Mouse (Mus musculus) left cerebral cortex, adult 8-10 months (tissue): Measurements from ENCODE around the gene S1pr4. TPM values are rescaled to one million over a fixed set of nuclear protein-coding genes. Genes with fewer than 3 reads are reported as not detected.

Source experiments
- DNase-seq, 2 experiments: peaks; one replicate each; pipeline ENCODE4 v3.0.0; 2022; ENCODE audit warnings: low spot score in 2 of 2
- total RNA-seq, 4 experiments: library from RNA; stranded (reverse); gene quantifications; 2 replicates each; pipeline ENCODE4 v1.2.4; 2022

S1pr4 gene
- total RNA-seq, 4 experiments from 2014 or later, result 0.41 to 1.2 (median 0.89) TPM

GRCm38 (mm10) chr10:81494260-81495041 lies 5.5 kb downstream of the S1pr4 start:
- no peak for DNase-seq

DNA sequence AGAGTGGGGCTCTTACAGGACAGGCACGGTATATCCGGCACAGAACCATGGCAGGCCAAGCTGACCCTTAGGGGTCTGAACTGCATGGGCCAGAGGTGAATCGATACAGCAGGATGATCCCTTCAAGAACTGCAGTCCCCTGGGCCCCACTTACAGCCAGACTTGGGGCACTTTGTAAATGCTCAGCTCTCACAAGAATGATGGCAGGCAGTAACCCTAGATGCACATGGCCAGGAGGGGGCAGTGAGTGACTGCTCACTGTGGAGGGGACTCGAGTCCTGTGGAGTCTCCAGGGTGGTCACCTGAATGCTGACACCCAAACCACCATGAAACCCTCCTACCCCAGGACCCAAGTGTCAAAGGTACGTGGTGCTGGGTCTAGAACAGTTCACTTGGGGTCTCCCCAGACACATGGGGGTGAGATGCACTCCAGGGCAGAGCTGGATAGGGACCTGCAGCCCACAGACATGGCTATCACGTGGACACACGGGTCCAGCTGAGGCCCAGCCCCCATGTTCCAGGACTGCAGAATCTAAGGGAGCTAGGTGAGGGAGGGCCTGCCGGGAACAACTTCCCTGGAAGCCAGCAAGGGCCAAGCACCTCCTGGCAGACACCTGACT lies 6.2 kb downstream of the S1pr4 start:
- no peak for DNase-seq

- DNase-seq, result no peak
These were observed 7.2 kb downstream of the S1pr4 start for GRCm38 (mm10) chr10:81492606-81493240.

DNA sequence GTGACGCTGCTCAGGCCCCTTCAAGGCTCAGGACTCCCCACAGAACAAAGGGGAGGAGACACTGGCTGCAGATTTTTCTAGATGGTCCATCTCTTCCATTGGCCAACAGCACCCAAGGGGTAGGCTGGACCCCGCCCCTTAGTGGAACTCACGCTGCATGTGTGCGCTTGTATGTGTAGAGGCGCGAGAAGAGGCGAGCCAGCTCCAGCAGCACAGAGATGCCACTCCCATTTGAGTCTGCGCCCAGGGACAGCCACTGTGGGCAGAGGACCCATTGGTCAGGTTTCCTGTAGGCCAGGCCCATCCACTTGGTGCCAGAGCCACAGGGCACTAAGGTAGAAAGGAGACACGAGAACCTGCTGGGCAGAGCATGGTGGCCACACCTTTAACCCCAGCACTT lies 8.9 kb downstream of the S1pr4 start:
- DNase-seq, result no peak

- DNase-seq, result no peak
These were observed 10.0 kb downstream of the S1pr4 start for GRCm38 (mm10) chr10:81489941-81490340.

GRCm38 (mm10) chr10:81488081-81488480 lies 11.9 kb downstream of the S1pr4 start:
- no peak for DNase-seq

DNA sequence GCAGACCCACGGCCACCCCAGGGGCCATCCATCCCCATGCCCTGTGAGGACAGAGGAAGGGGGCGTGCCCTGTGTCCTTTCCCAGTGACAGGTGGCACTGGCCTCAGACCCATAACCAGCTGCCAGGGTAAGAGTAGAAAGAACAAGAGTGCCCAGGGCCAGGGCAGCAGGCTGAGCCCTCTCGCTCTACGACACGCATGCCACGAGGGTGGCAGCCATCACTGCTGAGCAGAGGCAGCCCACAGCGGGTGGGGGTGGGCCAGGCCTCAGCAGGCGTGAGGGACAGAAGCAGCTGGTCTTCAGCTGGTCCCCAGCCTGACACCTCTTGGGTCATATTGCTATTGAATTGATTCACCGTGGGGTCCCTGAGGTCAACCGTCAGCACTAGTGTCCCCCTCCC lies 13.4 kb downstream of the S1pr4 start:
- no peak for DNase-seq

- no peak for DNase-seq
These were observed 14.4 kb downstream of the S1pr4 start for GRCm38 (mm10) chr10:81485479-81486018.

DNA sequence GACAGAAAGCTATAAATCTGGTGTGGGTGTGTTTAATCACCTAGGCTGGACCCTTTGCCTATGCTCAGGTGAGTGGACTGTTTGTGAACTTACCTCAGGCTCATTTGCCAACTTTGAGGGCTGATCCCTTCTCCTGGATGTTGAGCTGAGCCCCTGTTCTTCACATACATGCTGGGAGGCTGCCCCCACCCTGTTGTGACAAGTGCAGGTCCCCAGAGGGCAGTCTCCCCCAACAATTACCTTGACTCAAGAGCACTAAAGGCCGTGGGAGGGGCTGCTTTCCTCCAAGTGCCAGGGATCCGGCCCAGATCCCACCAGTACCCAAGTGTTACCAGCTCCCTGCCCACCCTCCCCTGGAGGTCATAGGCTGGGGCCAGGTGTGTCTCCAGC lies 14.9 kb downstream of the S1pr4 start:
- no peak for DNase-seq

DNA sequence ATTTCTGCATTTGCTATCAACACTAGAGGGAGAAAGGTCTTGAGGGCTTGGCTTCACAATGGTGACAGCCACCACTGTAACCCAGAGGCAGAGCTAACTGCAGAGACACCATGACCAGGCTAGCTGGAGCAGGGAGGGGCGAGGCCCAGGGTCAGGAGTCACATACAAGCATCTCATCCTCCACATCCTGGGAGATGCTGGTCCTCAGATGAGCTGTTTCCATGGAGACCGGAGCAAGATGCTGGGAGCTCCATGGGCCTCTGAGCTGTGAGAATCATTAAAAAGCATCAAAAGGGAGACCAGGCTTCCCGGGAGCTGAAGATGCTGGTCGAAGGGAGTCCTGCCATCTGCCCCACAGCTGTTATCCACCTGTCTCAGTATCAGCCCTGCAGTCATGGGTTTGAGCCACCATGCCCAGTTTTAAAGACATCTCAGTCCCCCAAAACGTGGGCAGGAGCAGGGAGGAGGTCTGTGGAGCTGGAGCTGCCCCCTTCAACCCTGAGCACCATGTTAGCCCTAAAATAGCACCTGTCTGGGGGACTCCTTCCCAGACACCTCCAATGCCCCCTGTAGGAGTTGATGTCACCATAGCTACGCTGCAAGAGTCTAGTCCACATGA lies 15.4 kb downstream of the S1pr4 start:
- no peak for DNase-seq

DNA sequence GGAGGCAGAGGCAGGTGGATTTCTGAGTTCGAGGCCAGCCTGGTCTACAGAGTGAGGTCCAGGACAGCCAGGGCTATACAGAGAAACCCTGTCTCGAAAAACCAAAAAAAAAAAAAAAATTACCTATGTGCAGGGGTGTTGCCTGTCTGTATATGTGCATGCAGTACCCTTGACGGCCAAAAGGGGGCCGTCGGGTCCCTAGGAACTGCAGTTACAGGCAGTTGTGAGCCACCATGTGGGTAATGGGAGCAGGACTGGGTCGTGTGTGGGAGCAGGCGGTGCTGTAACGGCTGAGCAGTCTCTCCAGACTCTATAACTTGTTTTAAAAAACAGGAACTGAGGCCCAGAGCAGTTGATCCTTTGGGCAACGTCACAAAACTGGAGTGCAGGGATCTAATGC lies 15.9 kb downstream of the S1pr4 start:
- no peak for DNase-seq

- peak in 1 of 2 experiments; percentile 63 for DNase-seq
These were observed 17.4 kb downstream of the S1pr4 start, which contains the start of gene Celf5 for GRCm38 (mm10) chr10:81482533-81482889. Gene Celf5 (minus strand): TSS chr10:81482709.

DNA sequence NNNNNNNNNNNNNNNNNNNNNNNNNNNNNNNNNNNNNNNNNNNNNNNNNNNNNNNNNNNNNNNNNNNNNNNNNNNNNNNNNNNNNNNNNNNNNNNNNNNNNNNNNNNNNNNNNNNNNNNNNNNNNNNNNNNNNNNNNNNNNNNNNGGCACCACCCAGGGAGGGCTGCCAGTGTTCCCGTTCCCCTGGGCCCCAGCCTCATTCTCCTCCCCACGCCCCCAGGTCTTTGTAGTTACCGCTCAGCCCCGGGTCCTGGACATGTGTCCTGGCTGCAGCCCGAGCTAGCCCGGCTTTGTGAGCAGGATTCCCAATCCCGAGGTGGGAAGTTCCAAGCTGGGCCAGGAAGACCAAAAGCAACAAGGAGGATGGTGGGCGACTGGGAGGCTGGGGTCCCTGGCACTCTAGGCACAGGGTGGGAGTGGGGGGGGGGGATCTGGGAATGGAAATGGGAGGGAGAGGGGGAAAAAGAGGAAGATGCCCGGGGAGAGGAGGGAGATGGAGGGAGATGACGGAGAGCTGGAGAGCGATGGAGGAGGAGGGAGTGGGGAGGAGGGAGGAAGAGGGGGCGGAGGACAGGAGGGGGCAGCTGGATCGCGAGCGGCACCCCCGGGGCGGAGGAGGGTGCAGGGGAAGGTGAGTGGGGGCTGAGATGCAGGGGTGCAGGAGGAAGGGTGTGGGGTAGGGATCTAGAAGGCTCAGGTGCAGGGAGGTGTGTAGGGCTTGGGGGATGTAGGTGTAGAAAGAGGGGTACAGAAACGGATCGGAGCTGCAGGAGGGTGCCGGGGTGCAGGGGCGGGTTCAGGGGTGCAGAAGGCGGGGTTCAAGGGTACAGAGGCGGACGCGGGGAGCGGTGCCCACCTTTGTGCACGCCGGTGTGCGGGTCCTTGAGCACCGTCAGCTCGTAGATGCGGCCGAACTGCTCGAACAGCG lies 18.1 kb downstream of the S1pr4 start:
- DNase-seq, result no peak

GRCm38 (mm10) chr10:81474461-81474860 lies 25.5 kb downstream of the S1pr4 start:
- DNase-seq, result no peak

DNA sequence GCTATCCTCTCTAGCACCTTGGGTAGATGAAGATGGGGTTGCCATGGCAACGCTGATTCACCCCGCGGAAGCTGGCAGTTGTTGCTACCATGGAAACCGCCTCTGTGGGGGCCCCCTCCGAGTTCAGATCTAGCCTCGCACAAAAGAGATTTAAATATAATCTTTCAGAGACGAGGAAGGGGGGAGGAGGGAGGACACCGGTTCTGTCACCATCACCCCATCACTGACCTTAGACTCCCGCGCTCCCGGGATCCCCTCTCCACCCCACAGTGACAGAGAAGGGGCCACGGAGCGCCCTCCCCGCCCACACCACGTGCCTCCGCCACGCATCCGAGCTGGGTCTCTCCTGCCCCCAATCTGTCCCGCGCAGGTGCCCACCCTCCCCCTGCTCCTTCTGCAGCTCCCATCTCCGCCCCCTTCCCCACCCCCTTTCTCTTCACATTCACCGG lies 26.9 kb downstream of the S1pr4 start:
- DNase-seq, result peak; percentile 67 to 95

DNA sequence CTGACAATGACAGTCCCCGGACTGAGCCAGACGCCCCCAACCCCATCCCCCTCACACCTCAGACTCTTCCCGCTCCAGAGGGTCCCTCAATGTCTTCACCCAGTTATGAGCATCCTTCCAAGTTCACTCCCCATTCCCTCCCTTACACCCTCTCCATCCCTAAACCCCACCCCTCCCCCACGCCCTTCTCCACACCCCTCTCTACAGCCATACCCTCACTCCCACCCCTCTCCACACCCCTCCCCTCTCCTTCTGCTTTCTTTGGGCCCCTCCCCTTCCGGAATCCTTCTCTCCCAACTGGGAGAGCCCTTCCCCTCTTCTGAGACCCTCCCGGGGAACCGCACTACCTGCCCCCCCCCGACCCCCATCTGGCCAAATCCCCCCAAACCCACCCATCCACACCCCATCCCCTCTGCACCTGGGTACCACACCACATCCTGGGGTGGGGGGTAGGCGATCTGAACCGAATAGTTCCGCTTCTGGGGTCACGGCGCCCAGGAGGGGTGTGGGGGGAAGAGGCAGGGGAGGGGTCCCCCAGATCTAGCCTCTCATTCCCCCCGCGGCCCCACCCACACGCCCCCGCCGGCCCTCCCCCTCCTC lies 27.4 kb downstream of the S1pr4 start:
- no peak for DNase-seq

DNA sequence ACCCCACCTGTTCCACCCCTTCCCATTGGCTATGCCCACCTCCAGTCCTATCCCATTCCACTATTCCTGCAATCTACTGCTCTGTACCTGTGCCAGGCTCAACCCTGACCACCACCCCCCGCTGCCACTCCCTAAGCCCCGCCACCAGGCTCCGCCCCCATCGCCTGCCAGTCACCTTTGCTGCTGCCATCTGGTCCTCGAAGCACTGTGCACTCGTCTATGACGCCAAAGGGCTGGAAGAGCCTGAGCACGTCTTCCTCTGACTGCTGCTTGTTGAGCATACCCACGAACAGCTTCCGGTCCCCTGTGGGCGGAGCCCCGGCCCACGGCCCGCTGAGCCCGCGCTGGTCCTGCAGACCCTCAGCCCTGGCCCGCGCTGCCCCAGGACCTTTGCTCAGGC lies 29.5 kb downstream of the S1pr4 start:
- DNase-seq, result peak in 1 of 2 experiments; percentile 75

GRCm38 (mm10) chr10:81469253-81469652 lies 30.7 kb downstream of the S1pr4 start:
- peak in 1 of 2 experiments; percentile 89 for DNase-seq

- no peak for DNase-seq
These were observed 32.2 kb downstream of the S1pr4 start for GRCm38 (mm10) chr10:81467670-81468235.

- peak in 1 of 2 experiments; percentile 17 for DNase-seq
These were observed 33.1 kb downstream of the S1pr4 start for GRCm38 (mm10) chr10:81466881-81467280.
